Mouse (Mus musculus) limb, embryonic 10.5 days (tissue): ENCODE results near the gene E2f3. TPM values are rescaled to one million over a fixed set of nuclear protein-coding genes. Genes with fewer than 3 reads are reported as not detected.

Experiments
- DNase-seq: peaks from one replicate; pipeline ENCODE4 v3.0.0-alpha.2; 2017; ENCODE audit warnings: low spot score
- H3K27ac ChIP-seq: fragments of 300-500 bp; sonication (generic); 2 replicates; pipeline ENCODE4 v1.5.1; 2016; ENCODE audit warnings: mild to moderate bottlenecking
- H3K27me3 ChIP-seq: fragments of 300-500 bp; sonication (generic); 2 replicates; pipeline ENCODE4 v1.6.1; 2016; ENCODE audit warnings: low read depth, mild to moderate bottlenecking; ENCODE audit not compliant: poor library complexity, severe bottlenecking
- H3K36me3 ChIP-seq: fragments of 300-500 bp; sonication (generic); 2 replicates; pipeline ENCODE4 v1.6.1; 2016; ENCODE audit warnings: mild to moderate bottlenecking, moderate library complexity
- H3K4me1 ChIP-seq: fragments of 300-500 bp; sonication (generic); 2 replicates; pipeline ENCODE4 v1.6.1; 2016
- H3K4me3 ChIP-seq: fragments of 300-500 bp; sonication (generic); 2 replicates; pipeline ENCODE4 v1.5.1; 2016; ENCODE audit warnings: mild to moderate bottlenecking, moderate library complexity
- H3K9me3 ChIP-seq: fragments of 300-500 bp; sonication (generic); replicated peaks from 2 replicates; pipeline ENCODE4 v1.6.1; 2016; ENCODE audit warnings: mild to moderate bottlenecking
- WGBS: fragments of 180-500 bp; shearing (Covaris S2); methylation state at CpG from one replicate; pipeline ENCODE4 v1.1.7; 2016; 5-methylcytosine and 5-hydroxymethylcytosine counted together
- polyA plus RNA-seq: library from polyadenylated mRNA; unstranded; fragments of >200 nt; fragmentation: Nextera tagmentation; extraction: Ambion mirVana; gene quantifications from 2 replicates; pipeline ENCODE4 v1.2.1, GENCODE M21; 2016

Gene E2f3
- polyA plus RNA-seq, 1 experiment from 2014 or later, result 23.2 TPM

DNA sequence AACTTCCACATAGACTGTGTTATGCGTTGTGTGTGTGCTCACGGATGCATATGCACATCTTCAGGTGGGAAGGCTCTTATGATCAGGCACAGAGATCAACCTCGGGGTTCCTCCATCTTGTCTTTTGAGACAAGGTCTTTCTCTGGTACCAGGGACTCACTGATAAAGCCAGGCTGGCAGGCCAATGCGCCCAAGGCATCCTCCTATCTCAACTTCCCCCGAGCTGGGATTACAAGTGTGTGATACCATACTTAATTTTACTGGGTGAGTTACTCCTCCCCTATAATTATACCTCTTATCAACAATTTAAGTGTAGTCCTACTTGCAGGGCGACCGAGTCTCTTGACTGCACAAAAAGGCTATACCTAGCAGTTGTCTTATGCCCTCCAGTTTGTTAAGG, 17.2 kb downstream of the E2f3 start:
- H3K36me3 ChIP-seq, result peaks cover 78% of the 10 kb centered on the region
- H3K9me3 ChIP-seq, result no peaks in the 10 kb centered on the region
- WGBS, result 94% methylated on average over 7 of the region's 7 CpGs

DNA sequence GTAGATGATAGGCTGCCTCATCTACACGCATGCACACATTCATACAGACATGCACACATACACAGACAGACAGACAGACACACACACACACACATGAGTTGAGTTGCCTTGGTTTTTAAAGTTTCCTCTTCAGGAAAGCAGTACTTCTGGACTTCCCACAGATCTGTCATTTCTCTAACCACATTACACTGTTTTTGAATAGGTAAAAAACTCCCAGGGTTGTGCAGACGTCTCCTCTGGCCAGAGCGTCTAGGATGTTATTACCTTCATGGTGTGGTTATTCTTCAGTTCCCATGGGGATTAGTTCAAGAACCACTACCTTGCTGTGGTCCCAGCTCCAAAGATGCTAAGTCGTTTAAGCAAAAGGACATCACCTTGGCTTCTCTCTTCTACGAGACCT, 18.5 kb downstream of the E2f3 start:
- H3K4me1 ChIP-seq, result no peaks in the 10 kb centered on the region
- H3K27ac ChIP-seq, result no peak overlapping the region
- peaks cover 78% of the 10 kb centered on the region for H3K36me3 ChIP-seq
- H3K27me3 ChIP-seq, result no peaks in the 10 kb centered on the region
- WGBS, result 95% methylated on average over 5 of the region's 5 CpGs
- no peak overlapping the region for H3K4me3 ChIP-seq
- no peaks in the 10 kb centered on the region for H3K9me3 ChIP-seq
- no peak for DNase-seq

More for the DNA sequence above, 17.2 kb downstream of the E2f3 start:
- Histone ChIP-seq H3K27ac (no peak overlapping the region), H3K27me3 (no peaks in the 10 kb centered on the region), H3K4me3 (no peak overlapping the region), H3K4me1 (no peaks in the 10 kb centered on the region)
- DNase-seq, result no peak

DNA sequence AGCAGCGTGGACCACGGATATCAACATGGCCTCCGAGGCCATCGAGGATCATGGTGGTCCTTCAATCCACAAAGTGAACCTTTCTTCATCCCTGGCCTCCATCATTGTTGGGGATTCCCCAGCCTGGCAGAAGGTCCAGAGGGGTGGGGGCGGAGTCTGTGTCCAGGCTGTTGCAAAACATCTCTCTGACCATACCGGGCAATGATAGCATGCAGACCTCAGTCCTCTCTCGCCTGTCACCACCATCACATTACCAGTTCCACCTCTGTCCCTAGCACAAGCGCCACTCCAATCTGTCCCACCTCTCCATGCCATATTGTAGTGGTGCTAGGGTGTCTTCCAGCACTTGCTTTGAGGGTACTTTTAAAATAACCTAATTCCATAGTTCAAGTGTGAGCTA, 18.9 kb downstream of the E2f3 start:
- Histone ChIP-seq H3K27ac (no peak overlapping the region), H3K4me3 (no peak overlapping the region), H3K36me3 (peaks cover 78% of the 10 kb centered on the region), H3K27me3 (no peaks in the 10 kb centered on the region), H3K4me1 (no peaks in the 10 kb centered on the region), H3K9me3 (no peaks in the 10 kb centered on the region)
- 96% methylated on average over 8 of the region's 8 CpGs for WGBS
- no peak for DNase-seq

DNA sequence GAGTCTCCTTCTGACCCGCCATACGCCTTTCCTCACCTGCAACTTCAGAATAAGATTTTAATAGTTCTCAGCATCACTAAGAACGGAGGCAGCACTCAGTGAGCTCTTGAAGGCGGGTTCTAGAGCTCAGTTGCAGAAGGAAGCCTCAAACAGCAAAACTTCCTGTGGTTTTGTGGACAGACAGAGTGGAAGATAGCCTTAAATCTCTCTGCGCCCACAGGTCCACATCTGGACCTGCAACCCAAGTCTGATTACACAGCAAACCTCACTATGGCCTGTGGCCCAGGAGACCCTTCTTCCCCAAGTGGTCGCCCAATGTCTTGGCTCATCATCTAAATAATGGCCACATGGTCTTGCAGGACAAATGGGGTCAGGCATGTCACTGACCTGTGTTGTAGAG, 21.8 kb downstream of the E2f3 start:
- Histone ChIP-seq H3K27me3 (no peaks in the 10 kb centered on the region), H3K36me3 (peaks cover 91% of the 10 kb centered on the region), H3K9me3 (no peaks in the 10 kb centered on the region), H3K4me1 (peaks cover 13% of the 10 kb centered on the region), H3K4me3 (no peak overlapping the region), H3K27ac (no peak overlapping the region)
- DNase-seq, result no peak
- WGBS, result 93% methylated on average over 6 of the region's 6 CpGs

DNA sequence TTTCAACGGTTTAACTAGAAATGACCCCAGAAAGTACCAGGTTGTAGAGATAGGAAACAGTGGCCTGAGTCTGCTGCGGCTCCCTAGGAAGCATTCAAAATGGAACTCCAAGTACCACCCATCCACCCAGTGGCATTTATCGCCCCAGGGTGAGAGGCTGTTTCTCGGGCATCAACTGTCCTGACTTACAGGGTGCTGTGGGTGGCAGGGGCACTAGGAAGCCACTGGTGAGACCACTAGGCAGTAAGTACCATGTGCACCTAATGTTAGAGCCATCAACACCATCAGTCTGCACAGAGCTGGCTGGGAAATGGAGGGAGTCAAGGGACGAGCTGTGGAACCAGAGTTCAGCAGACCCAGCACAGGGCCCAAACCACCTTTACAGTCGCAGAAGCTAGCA, 25.4 kb downstream of the E2f3 start:
- no peaks in the 10 kb centered on the region for H3K9me3 ChIP-seq
- no peak for DNase-seq
- H3K36me3 ChIP-seq, result peaks cover 78% of the 10 kb centered on the region
- H3K27me3 ChIP-seq, result no peaks in the 10 kb centered on the region
- 89% methylated on average over 6 of the region's 6 CpGs for WGBS
- peaks cover 27% of the 10 kb centered on the region for H3K4me1 ChIP-seq
- H3K27ac ChIP-seq, result no peak overlapping the region
- no peak overlapping the region for H3K4me3 ChIP-seq

DNA sequence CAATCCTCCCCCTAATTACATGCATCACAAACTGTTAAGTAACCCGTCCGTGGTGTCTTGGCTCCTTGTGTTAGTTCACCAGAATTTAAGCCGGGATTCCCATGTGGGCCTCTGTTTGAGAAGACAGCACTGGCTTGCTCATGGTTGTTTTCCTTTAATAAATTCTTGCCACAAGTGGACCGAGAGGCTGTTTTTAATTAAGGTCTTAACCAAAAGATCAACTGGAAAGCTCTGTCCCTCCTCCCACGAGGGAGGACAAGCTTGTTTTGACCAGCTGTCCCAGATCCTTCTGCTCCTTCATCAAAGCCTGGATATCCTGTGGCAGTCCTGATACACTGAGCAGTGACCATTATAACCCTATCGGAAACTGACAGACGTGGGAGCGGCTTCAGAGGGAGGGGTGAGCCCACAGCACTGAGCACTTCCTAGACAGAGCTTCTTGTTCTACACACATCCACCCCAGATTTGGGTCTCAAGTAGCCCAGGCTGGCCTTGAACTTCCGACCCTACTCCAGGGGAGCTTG, 28.1 kb downstream of the E2f3 start:
- peak; percentile 37 for DNase-seq
- Histone ChIP-seq H3K36me3 (peaks cover 77% of the 10 kb centered on the region), H3K4me1 (peaks cover 27% of the 10 kb centered on the region), H3K27me3 (no peaks in the 10 kb centered on the region), H3K9me3 (no peaks in the 10 kb centered on the region), H3K4me3 (no peak overlapping the region), H3K27ac (no peak overlapping the region; the same call in 1 of the 2 replicates)
- 39% methylated on average over 9 of the region's 9 CpGs for WGBS

DNA sequence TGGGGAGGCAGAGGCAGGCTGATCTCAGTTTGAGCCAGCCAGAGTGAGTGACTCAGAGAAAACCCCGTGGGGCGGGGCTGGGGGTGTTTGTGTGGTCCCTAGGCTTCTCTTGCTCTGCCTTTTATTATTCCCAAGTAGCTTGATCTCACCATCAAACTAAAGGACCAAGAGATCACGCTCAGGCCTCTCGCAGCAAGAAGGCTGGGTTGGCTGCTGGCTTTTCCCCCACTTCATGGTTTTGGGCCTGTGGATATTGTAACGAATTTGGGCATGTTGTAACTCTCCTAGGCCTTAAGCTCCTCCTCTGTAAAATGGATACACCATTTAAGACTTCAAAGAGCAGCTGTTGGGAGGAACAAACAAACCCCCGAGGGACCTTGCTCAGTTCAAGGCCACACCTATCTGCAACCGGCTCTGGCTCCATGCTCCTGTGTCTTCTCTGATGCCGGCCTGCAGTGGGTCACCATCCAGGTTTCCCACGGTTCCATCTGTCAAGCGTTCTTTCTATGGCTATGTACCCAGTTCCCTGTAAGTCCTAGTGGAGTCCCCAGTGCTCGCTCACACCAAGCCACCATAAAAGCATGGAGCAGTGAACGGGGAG, 28.9 kb downstream of the E2f3 start:
- H3K27ac ChIP-seq, result no peak overlapping the region
- peaks cover 75% of the 10 kb centered on the region for H3K36me3 ChIP-seq
- no peak overlapping the region for H3K4me3 ChIP-seq
- WGBS, result 91% methylated on average over 12 of the region's 12 CpGs
- H3K4me1 ChIP-seq, result peaks cover 27% of the 10 kb centered on the region
- no peak for DNase-seq
- no peaks in the 10 kb centered on the region for H3K27me3 ChIP-seq
- no peaks in the 10 kb centered on the region for H3K9me3 ChIP-seq

DNA sequence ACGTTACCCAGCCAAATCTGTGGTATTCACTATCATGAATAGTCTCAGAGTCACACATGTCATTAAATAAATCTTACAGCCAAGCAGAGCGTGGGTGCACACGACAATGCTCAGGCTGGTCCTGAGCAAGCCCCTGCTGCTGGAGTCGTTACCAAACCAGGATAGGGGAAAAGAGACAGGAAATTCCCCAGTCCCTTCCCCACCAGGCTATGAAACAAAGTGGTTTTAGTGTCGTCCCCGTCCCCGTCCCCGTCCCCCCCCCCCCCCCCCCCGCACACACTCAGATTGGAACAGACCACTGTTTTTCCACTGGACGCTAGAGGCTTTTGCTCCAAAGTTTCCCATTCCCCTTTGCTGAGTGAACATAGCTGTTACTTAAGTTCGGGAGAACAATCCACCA, 30.6 kb downstream of the E2f3 start:
- Histone ChIP-seq H3K27me3 (no peaks in the 10 kb centered on the region), H3K4me1 (peaks cover 24% of the 10 kb centered on the region), H3K4me3 (no peak overlapping the region), H3K27ac (no peak overlapping the region), H3K36me3 (peaks cover 75% of the 10 kb centered on the region), H3K9me3 (no peaks in the 10 kb centered on the region)
- 84% methylated on average over 10 of the region's 11 CpGs for WGBS
- DNase-seq, result no peak

DNA sequence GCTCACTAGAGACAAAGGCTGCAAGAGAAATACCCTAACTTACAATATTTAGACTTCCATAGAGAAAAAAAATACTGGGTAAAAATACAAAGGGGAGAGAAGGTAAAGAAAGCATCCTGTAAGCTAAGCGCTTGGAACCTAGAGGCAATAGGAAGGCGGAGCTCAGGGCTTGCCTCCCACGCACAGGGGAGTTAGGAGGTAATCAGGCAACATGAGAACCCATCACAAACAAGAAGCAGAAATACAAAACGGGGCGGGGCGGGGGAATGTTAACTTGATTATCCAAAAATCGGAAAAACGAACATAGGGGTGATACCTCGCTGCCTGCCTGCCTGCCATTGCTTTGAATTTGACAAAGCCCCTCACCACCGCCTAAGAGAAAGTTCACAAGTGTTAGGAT, 31.1 kb downstream of the E2f3 start:
- H3K4me1 ChIP-seq, result peaks cover 21% of the 10 kb centered on the region
- peaks cover 76% of the 10 kb centered on the region for H3K36me3 ChIP-seq
- no peak for DNase-seq
- H3K27ac ChIP-seq, result no peak overlapping the region
- H3K9me3 ChIP-seq, result no peaks in the 10 kb centered on the region
- WGBS, result 95% methylated on average over 10 of the region's 10 CpGs
- no peak overlapping the region for H3K4me3 ChIP-seq
- no peaks in the 10 kb centered on the region for H3K27me3 ChIP-seq

DNA sequence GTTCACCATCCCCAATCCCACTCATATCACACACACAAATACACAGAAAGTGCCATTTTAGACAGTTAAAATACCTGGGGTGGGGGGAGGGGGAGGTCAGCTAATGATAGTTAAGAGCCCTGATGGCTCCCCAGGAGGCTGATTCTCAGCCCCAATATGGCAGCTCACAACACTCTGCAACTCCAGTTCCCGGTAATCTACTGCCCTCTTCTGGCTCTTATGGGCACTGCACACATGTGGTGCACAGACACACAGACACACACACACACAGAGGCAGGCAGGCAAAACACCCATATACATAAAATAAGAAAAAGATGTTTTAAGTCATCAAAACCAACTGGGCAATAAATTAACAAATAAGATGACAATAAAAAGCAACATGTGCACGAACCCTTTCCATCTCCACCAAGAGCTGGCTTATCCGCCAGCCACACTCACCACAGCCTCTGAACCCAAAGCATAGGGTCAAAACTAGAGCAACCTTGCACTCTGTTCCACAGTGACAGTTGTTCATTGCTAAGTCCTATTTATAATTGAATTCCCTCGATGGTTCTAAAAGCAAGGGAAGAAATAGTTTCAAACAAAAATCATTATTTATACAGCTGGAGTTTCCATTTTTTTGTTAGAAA, 32.3 kb downstream of the E2f3 start:
- WGBS, result 85% methylated on average over 4 of the region's 4 CpGs
- DNase-seq, result no peak
- peaks cover 10% of the 10 kb centered on the region for H3K4me1 ChIP-seq
- peaks cover 77% of the 10 kb centered on the region for H3K36me3 ChIP-seq
- H3K9me3 ChIP-seq, result no peaks in the 10 kb centered on the region
- no peak overlapping the region for H3K27ac ChIP-seq
- no peak overlapping the region for H3K4me3 ChIP-seq
- no peaks in the 10 kb centered on the region for H3K27me3 ChIP-seq

DNA sequence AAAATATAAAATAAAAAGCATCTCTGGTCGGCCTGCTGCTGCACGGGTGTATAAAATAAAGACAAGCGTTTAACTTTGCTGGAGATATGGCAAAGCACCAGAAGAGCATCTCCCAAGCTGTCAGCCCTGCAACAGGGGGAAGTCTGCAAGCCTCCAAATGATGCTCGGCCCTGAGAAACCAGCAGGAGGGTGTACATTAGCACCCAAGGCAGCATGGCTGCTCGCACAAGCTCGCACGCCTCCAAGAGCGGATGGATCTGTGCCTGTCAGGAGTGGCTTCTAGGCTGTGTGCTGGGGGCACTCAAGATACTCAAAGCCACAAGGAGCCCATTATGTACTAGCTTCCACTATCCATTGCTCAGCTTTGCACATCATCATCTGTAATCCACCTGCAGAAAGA, 39.8 kb downstream of the E2f3 start:
- H3K36me3 ChIP-seq, result peaks cover 78% of the 10 kb centered on the region
- no peaks in the 10 kb centered on the region for H3K4me1 ChIP-seq
- no peak for DNase-seq

DNA sequence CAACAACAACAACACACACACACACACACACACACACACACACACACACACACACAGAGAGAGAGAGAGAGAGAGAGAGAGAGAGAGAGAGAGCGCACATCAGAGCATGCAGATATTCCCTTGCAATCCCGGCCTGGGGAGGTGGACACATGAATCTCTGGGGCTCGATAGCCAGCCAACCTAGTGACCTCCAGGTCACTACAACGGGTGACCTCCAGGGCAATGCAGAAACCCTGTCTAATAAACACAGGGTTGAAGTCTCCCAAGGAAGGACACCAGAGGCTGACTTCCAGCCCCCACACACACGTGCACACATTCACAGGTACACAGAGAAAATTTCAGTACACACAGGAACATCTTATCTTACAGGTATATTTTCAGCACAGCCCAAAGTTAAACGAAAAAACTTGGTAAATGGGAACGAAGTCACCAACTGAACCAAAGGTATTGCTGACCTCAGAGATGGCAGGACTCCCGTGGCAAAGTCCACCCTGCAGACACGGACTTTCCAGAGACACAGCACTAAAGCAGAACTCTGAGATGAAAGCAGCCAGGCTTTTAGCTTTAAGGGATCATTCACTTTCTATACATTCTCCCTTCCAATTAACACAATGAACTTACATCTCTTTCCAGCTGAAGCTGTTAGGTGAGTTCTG, 40.8 kb downstream of the E2f3 start:
- no peaks in the 10 kb centered on the region for H3K4me1 ChIP-seq
- H3K4me3 ChIP-seq, result no peak overlapping the region
- peaks cover 78% of the 10 kb centered on the region for H3K36me3 ChIP-seq
- no peaks in the 10 kb centered on the region for H3K9me3 ChIP-seq
- DNase-seq, result no peak
- 62% methylated on average over 9 of the region's 9 CpGs for WGBS
- no peaks in the 10 kb centered on the region for H3K27me3 ChIP-seq
- no peak overlapping the region for H3K27ac ChIP-seq

More for the DNA sequence above, 39.8 kb downstream of the E2f3 start:
- H3K4me3 ChIP-seq, result no peak overlapping the region
- no peak overlapping the region for H3K27ac ChIP-seq
- H3K27me3 ChIP-seq, result no peaks in the 10 kb centered on the region
- 92% methylated on average over 8 of the region's 8 CpGs for WGBS
- no peaks in the 10 kb centered on the region for H3K9me3 ChIP-seq

DNA sequence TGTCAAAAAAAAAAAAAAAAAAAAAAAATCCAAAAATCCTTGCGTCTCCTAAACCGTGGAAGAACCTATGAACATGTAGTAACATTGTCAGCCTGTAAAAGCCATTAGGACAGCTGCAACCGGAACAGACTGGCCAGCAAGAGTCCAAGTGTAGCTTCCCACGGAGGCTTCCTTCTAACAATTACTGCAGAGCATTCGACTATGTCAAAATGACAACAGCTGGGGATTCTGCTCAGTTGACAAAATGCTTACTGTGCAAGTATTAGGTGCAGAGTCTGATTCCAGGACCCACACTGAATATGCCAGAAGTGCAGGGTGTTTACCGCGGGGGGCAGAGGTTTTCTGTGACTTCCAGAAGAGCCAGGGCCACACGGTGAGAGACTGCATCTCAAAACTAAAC, 41.4 kb downstream of the E2f3 start:
- no peak for DNase-seq
- Histone ChIP-seq H3K9me3 (no peaks in the 10 kb centered on the region), H3K27ac (no peak overlapping the region), H3K4me3 (no peak overlapping the region), H3K27me3 (no peaks in the 10 kb centered on the region), H3K36me3 (peaks cover 76% of the 10 kb centered on the region), H3K4me1 (no peaks in the 10 kb centered on the region)
- 93% methylated on average over 8 of the region's 8 CpGs for WGBS
